Mouse (Mus musculus): ENCODE data around the gene Bcas2.

GRCm38 (mm10) chr3:103133098-103133497 lies 38.4 kb upstream of the Bcas2 start:
- TF ChIP-seq USF1 (IDR thresholded peaks at IDR 0.05; ENCODE audit: low read depth) (no peak), POLR2AphosphoS2 (IDR thresholded peaks at IDR 0.05; ENCODE audit: insufficient read length, low read depth) (no peak), POLR2A (IDR thresholded peaks at IDR 0.05; ENCODE audit: insufficient read length, low read depth) (no peak), TCF12 (IDR thresholded peaks at IDR 0.05; ENCODE audit: insufficient read depth, poor library complexity, severe bottlenecking) (no peak), MAX (IDR thresholded peaks at IDR 0.05; ENCODE audit: low read depth) (no peak), CEBPB (IDR thresholded peaks at IDR 0.05; ENCODE audit: insufficient read depth, poor library complexity, severe bottlenecking) (no peak), E2F4 (IDR thresholded peaks at IDR 0.05; ENCODE audit: insufficient read depth) (no peak), MYOG (IDR thresholded peaks at IDR 0.05; ENCODE audit: control insufficient read depth in 1 of 3, insufficient read depth in 1 of 3, insufficient read length in 2 of 3, low read depth in 2 of 3) (no peak), TCF3 (IDR thresholded peaks at IDR 0.05; ENCODE audit: insufficient read length, low read depth) (no peak)

Data from myocyte (in vitro differentiated cells).